ENCODE assay signal across 8 mouse cellular contexts in genomic region chr14:120302913-120303548, GRCm38 (mm10). TPM values are rescaled to one million over a fixed set of nuclear protein-coding genes. Genes with fewer than 3 reads are reported as not detected.
DNase-seq lines count a peak whose midpoint lies in the region; ATAC-seq lines count a peak whose summit lies in the region.

No protein-coding gene starts in this region.

- WGBS in hindbrain, embryonic 10.5 days: 30% methylated on average over 6 of the region's 6 CpGs
- 32% methylated on average over 6 of the region's 6 CpGs for WGBS in hindbrain, embryonic 12.5 days
- WGBS in stomach, embryonic 16.5 days: 29% methylated on average over 6 of the region's 6 CpGs

- no peak for DNase-seq in hindbrain, embryonic 10.5 days (ENCODE audit: low spot score)
- peak; percentile 68 for DNase-seq in adrenal gland, postnatal 14 days
- peak; percentile 48 for DNase-seq in heart, adult 8-10 months (ENCODE audit: low spot score)
- DNase-seq in kidney, postnatal 25 days: peak; percentile 58 to 62
- no peak for DNase-seq in gastrocnemius, postnatal 10 days
- no peak for DNase-seq in thymus, postnatal 4 days

- no peak overlapping the region for H3K4me3 ChIP-seq in hindbrain, embryonic 10.5 days
- no peak overlapping the region for H3K4me3 ChIP-seq in hindbrain, embryonic 12.5 days
- no peak overlapping the region for H3K4me3 ChIP-seq in stomach, embryonic 16.5 days (replicated peaks; ENCODE audit: low read length)

- H3K9ac ChIP-seq in hindbrain, embryonic 12.5 days: no peak overlapping the region
- no peak overlapping the region for H3K9ac ChIP-seq in stomach, embryonic 16.5 days (ENCODE audit: low read length)

- H3K27ac ChIP-seq in hindbrain, embryonic 10.5 days: 0 out of 2 replicates have a peak overlapping the region, but pooled peaks have one; percentile 9
- no peak overlapping the region for H3K27ac ChIP-seq in hindbrain, embryonic 12.5 days
- peak overlapping the region; percentile 73 for H3K27ac ChIP-seq in stomach, embryonic 16.5 days (ENCODE audit: low read length)

- H3K4me1 ChIP-seq in hindbrain, embryonic 10.5 days (replicated peaks): peaks cover 18% of the 10 kb centered on the region
- peaks cover 22% of the 10 kb centered on the region for H3K4me1 ChIP-seq in hindbrain, embryonic 12.5 days
- peaks cover 47% of the 10 kb centered on the region for H3K4me1 ChIP-seq in stomach, embryonic 16.5 days (ENCODE audit: control insufficient read depth, insufficient read depth, low read length)

- H3K27me3 ChIP-seq in hindbrain, embryonic 10.5 days (ENCODE audit: insufficient read depth, poor library complexity, severe bottlenecking): no peaks in the 10 kb centered on the region
- no peaks in the 10 kb centered on the region for H3K27me3 ChIP-seq in hindbrain, embryonic 12.5 days
- no peaks in the 10 kb centered on the region for H3K27me3 ChIP-seq in stomach, embryonic 16.5 days (ENCODE audit: control insufficient read depth, insufficient read depth, low read length)

- no peaks in the 10 kb centered on the region for H3K9me3 ChIP-seq in hindbrain, embryonic 10.5 days
- H3K9me3 ChIP-seq in hindbrain, embryonic 12.5 days (replicated peaks): no peaks in the 10 kb centered on the region
- no peaks in the 10 kb centered on the region for H3K9me3 ChIP-seq in stomach, embryonic 16.5 days (replicated peaks; ENCODE audit: control insufficient read depth, low read length)

- no peaks in the 10 kb centered on the region for H3K36me3 ChIP-seq in hindbrain, embryonic 10.5 days
- H3K36me3 ChIP-seq in hindbrain, embryonic 12.5 days: no peaks in the 10 kb centered on the region
- H3K36me3 ChIP-seq in stomach, embryonic 16.5 days (ENCODE audit: control insufficient read depth, insufficient read depth, low read length): no peaks in the 10 kb centered on the region

- ATAC-seq in hindbrain, embryonic 12.5 days (ENCODE audit: low FRiP score): no peak
- ATAC-seq in stomach, embryonic 16.5 days (ENCODE audit: insufficient read depth, low FRiP score): peak; percentile 23; the same call in 1 of the 2 replicates

- no peak overlapping the region for H3K4me2 ChIP-seq in hindbrain, embryonic 12.5 days (replicated peaks)
- peak overlapping the region; percentile 4; the same call in 1 of the 2 replicates for H3K4me2 ChIP-seq in stomach, embryonic 16.5 days (ENCODE audit: low read depth, low read length)

RNA-seq across cellular contexts. Expression of gene Mbnl2, which starts 27.6 kb away (rescaled TPM):
- 29.4 and 31.8 TPM in 2 replicates for polyA plus RNA-seq in hindbrain, embryonic 10.5 days (2016; fragmentation: Nextera tagmentation; extraction: Ambion mirVana)
- 47.2 and 60.3 TPM in 2 replicates for polyA plus RNA-seq in hindbrain, embryonic 12.5 days (2016; fragmentation: Nextera tagmentation; extraction: Ambion mirVana)
- total RNA-seq in adrenal gland, postnatal 14 days (2021): 206 and 223 TPM in 2 replicates
- 100 to 1,000 TPM; 236 to 260 (median 252) TPM for total RNA-seq in heart, adult 8-10 months (2022)
- 131 and 136 TPM in 2 replicates for polyA plus RNA-seq in stomach, embryonic 16.5 days (2015; fragmentation: Nextera tagmentation; extraction: Ambion mirVana)
- total RNA-seq in gastrocnemius, postnatal 10 days (2021): 100 to 1,000 TPM; 213 to 224 TPM

Comparison
In these comparisons a context has a peak if more than half of its experiments do, and no peak if none do; other contexts are left out.
1. DNase-seq: peak in adrenal gland, postnatal 14 days (single experiment), heart, adult 8-10 months (single experiment) and kidney, postnatal 25 days (2 of 2); none in hindbrain, embryonic 10.5 days (single experiment), gastrocnemius, postnatal 10 days (single experiment) and thymus, postnatal 4 days (single experiment).